Mouse (Mus musculus) cerebellum, adult 8-10 months (tissue): ENCODE measurements around the gene Gigyf1.

Experiments
- DNase-seq: peaks from one replicate; pipeline ENCODE4 v3.0.0; 2022

Gene Gigyf1

GRCm38 (mm10) chr5:137535318-137535717, 17.0 kb downstream of the Gigyf1 start:
- DNase-seq = no peak

GRCm38 (mm10) chr5:137537461-137537860, 19.1 kb downstream of the Gigyf1 start:
- DNase-seq = peak; percentile 18

GRCm38 (mm10) chr5:137539291-137539801, 21.0 kb downstream of the Gigyf1 start:
- DNase-seq = peak; percentile 73

GRCm38 (mm10) chr5:137540991-137541390, 22.6 kb downstream of the Gigyf1 start:
- DNase-seq = no peak

- peak; percentile 75 for DNase-seq
These were observed 23.6 kb downstream of the Gigyf1 start for GRCm38 (mm10) chr5:137541768-137542540.

- no peak for DNase-seq
These were observed 26.6 kb downstream of the Gigyf1 start for GRCm38 (mm10) chr5:137544926-137545325.

- no peak for DNase-seq
These were observed 27.2 kb downstream of the Gigyf1 start for GRCm38 (mm10) chr5:137545596-137545995.

- no peak for DNase-seq
These were observed 31.5 kb downstream of the Gigyf1 start for GRCm38 (mm10) chr5:137549840-137550239.

- no peak for DNase-seq
These were observed 32.8 kb downstream of the Gigyf1 start for GRCm38 (mm10) chr5:137551119-137551518.

- DNase-seq = no peak
These were observed 34.7 kb downstream of the Gigyf1 start for GRCm38 (mm10) chr5:137553000-137553399.

- DNase-seq = peak; percentile 94
These were observed 35.1 kb downstream of the Gigyf1 start, which contains the start of gene Actl6b for GRCm38 (mm10) chr5:137553411-137553837. TSS of gene Actl6b (plus strand) at chr5:137553517.

GRCm38 (mm10) chr5:137553898-137554297, 35.5 kb downstream of the Gigyf1 start:
- DNase-seq = no peak

GRCm38 (mm10) chr5:137561556-137561955, 43.2 kb downstream of the Gigyf1 start:
- DNase-seq = no peak

- DNase-seq = no peak
These were observed 44.6 kb downstream of the Gigyf1 start for GRCm38 (mm10) chr5:137562965-137563364.

- DNase-seq = no peak
These were observed 47.4 kb downstream of the Gigyf1 start for GRCm38 (mm10) chr5:137565744-137566143.

- no peak for DNase-seq
These were observed 48.1 kb downstream of the Gigyf1 start for GRCm38 (mm10) chr5:137566416-137566815.

GRCm38 (mm10) chr5:137568223-137568798, 50.0 kb downstream of the Gigyf1 start:
- DNase-seq = no peak

GRCm38 (mm10) chr5:137569031-137569430, 50.7 kb downstream of the Gigyf1 start:
- DNase-seq = no peak

- no peak for DNase-seq
These were observed 51.3 kb downstream of the Gigyf1 start, which contains the start of gene Tfr2 for GRCm38 (mm10) chr5:137569665-137570064. TSS of gene Tfr2 (plus strand) at chr5:137569840.

GRCm38 (mm10) chr5:137570181-137570580, 51.8 kb downstream of the Gigyf1 start:
- no peak for DNase-seq

- no peak for DNase-seq
These were observed 52.6 kb downstream of the Gigyf1 start for GRCm38 (mm10) chr5:137570691-137571586.

GRCm38 (mm10) chr5:137574470-137574901, 56.1 kb downstream of the Gigyf1 start:
- DNase-seq = peak; percentile 75
